Mouse (Mus musculus) left cerebral cortex, adult 2 months (tissue): ENCODE measurements around the gene Lama5. TPM values are rescaled to one million over a fixed set of nuclear protein-coding genes. Genes with fewer than 3 reads are reported as not detected.
A peak's percentile ranks its signal among the peaks of the same experiment; 100 is the strongest.

Experiments
- DNase-seq, 2 experiments: peaks; one replicate each; pipeline ENCODE4 v3.0.0; 2021 to 2022; ENCODE audit warnings: low spot score in 2 of 2, mixed read lengths in 1 of 2; ENCODE audit errors: extremely low spot score in 1 of 2
- H3K27ac ChIP-seq: fragments of 200-600 bp; 2 replicates; pipeline ENCODE4 v1.8.1; 2022
- H3K4me3 ChIP-seq: fragments of 200-600 bp; 2 replicates; pipeline ENCODE4 v1.8.1; 2022
- CTCF ChIP-seq: fragments of 200-600 bp; IDR thresholded peaks from 2 replicates; pipeline ENCODE4 v1.8.1; 2022; ENCODE audit warnings: antibody characterized with exemption, mild to moderate bottlenecking, moderate library complexity
- intact Hi-C: fragments of 180-260 bp; cut with DNase I; formaldehyde crosslinking; loops from one replicate; pipeline ENCODE4 v1.15.1; 2025
- total RNA-seq, 2 experiments: library from RNA; stranded (reverse); gene quantifications; 2 replicates each; pipeline ENCODE4 v1.2.3; 2021

Gene Lama5
- total RNA-seq, 2 experiments from 2014 or later = 9.5 to 11.2 TPM

GRCm38 (mm10) chr2:180250930-180251611 lies 25.4 kb upstream of the Lama5 start:
- no peak overlapping the region for H3K27ac ChIP-seq
- no peak overlapping the region for H3K4me3 ChIP-seq
- TF ChIP-seq CTCF = peak; percentile 100
- DNase-seq = peak; percentile 80 to 83
- intact Hi-C loops = loop anchor here (1.0 to 5.0 kb wide), 3 partner anchors 44 to 334 kb away; partner anchors contain the start of gene Adrm1

- Histone ChIP-seq H3K27ac (no peak overlapping the region), H3K4me3 (no peak overlapping the region)
- intact Hi-C loops = no loop called here
- no peak for DNase-seq
- no peak for TF ChIP-seq CTCF
These were observed 23.4 kb upstream of the Lama5 start for GRCm38 (mm10) chr2:180248947-180249660.

- no peak for DNase-seq
- no peak for TF ChIP-seq CTCF
- intact Hi-C loops = no loop called here
These were observed 22.3 kb upstream of the Lama5 start for GRCm38 (mm10) chr2:180247916-180248315.

GRCm38 (mm10) chr2:180243108-180243507 lies 17.4 kb upstream of the Lama5 start:
- intact Hi-C loops = no loop called here
- no peak for TF ChIP-seq CTCF

More at GRCm38 (mm10) chr2:180247916-180248315, 22.3 kb upstream of the Lama5 start:
- Histone ChIP-seq H3K4me3 (no peak overlapping the region), H3K27ac (no peak overlapping the region)

GRCm38 (mm10) chr2:180238591-180238990 lies 12.9 kb upstream of the Lama5 start:
- intact Hi-C loops = loop anchor here (5.0 kb wide), 1 partner anchor 41 kb away; no protein-coding TSS in a partner anchor
- Histone ChIP-seq H3K27ac (no peak overlapping the region), H3K4me3 (no peak overlapping the region)
- TF ChIP-seq CTCF = no peak
- DNase-seq = no peak

More at GRCm38 (mm10) chr2:180243108-180243507, 17.4 kb upstream of the Lama5 start:
- no peak overlapping the region for H3K27ac ChIP-seq
- no peak for DNase-seq
- no peak overlapping the region for H3K4me3 ChIP-seq

GRCm38 (mm10) chr2:180237601-180238345 lies 12.1 kb upstream of the Lama5 start:
- no peak overlapping the region for H3K4me3 ChIP-seq
- intact Hi-C loops = loop anchor here (5.0 kb wide), 1 partner anchor 40 kb away; no protein-coding TSS in a partner anchor
- no peak for TF ChIP-seq CTCF
- H3K27ac ChIP-seq = no peak overlapping the region
- no peak for DNase-seq

- no peak overlapping the region for H3K4me3 ChIP-seq
- intact Hi-C loops = loop anchor here (5.0 kb wide), 1 partner anchor 40 kb away; no protein-coding TSS in a partner anchor
- DNase-seq = no peak
- no peak for TF ChIP-seq CTCF
- no peak overlapping the region for H3K27ac ChIP-seq
These were observed 11.3 kb upstream of the Lama5 start for GRCm38 (mm10) chr2:180236930-180237329.

GRCm38 (mm10) chr2:180236500-180236899 lies 10.8 kb upstream of the Lama5 start:
- no peak for TF ChIP-seq CTCF
- Histone ChIP-seq H3K27ac (no peak overlapping the region), H3K4me3 (no peak overlapping the region)
- DNase-seq = no peak
- intact Hi-C loops = loop anchor here (5.0 kb wide), 1 partner anchor 39 kb away; no protein-coding TSS in a partner anchor

- intact Hi-C loops = loop anchor here (5.0 kb wide), 1 partner anchor 38 kb away; no protein-coding TSS in a partner anchor
- DNase-seq = no peak
- Histone ChIP-seq H3K27ac (no peak overlapping the region), H3K4me3 (no peak overlapping the region)
- TF ChIP-seq CTCF = no peak
These were observed 10.1 kb upstream of the Lama5 start for GRCm38 (mm10) chr2:180235788-180236187.

GRCm38 (mm10) chr2:180234980-180235379 lies 9.3 kb upstream of the Lama5 start:
- DNase-seq = no peak
- Histone ChIP-seq H3K4me3 (no peak overlapping the region), H3K27ac (no peak overlapping the region)
- intact Hi-C loops = loop anchor here (5.0 kb wide), 1 partner anchor 38 kb away; no protein-coding TSS in a partner anchor
- TF ChIP-seq CTCF = no peak

GRCm38 (mm10) chr2:180234353-180234752 lies 8.7 kb upstream of the Lama5 start:
- TF ChIP-seq CTCF = no peak
- Histone ChIP-seq H3K4me3 (no peak overlapping the region), H3K27ac (no peak overlapping the region)
- DNase-seq = no peak
- intact Hi-C loops = no loop called here
